Mouse (Mus musculus): ENCODE data around the gene Scpep1. TPM values are rescaled to one million over a fixed set of nuclear protein-coding genes. Genes with fewer than 3 reads are reported as not detected.

The Scpep1 gene
- polyA plus RNA-seq (2012; rRNA removed; ENCODE audit: low replicate concordance): 21.7 and 39.8 TPM in 2 replicates

GRCm38 (mm10) chr11:88955217-88955969, at the start of gene Scpep1:
TSS of gene Scpep1 (minus strand) at chr11:88955465.

GRCm38 (mm10) chr11:88998974-88999722, 43.9 kb upstream of the Scpep1 start, which contains the start of gene Trim25:
TSS of gene Trim25 (plus strand) at chr11:88999376.

GRCm38 (mm10) chr11:88970202-88970732, 15.0 kb upstream of the Scpep1 start, which contains the start of gene Coil:
TSS of gene Coil (plus strand) at chr11:88970252.

GRCm38 (mm10) chr11:88966881-88967361, 11.7 kb upstream of the Scpep1 start, which contains the start of gene Elobl:
TSS of gene Elobl (minus strand) at chr11:88966931.

Other genes starting within 250 kb of the Scpep1 start
- gene Msi2, start 237.0 kb downstream of the Scpep1 start, polyA plus RNA-seq (2012; rRNA removed; ENCODE audit: low replicate concordance): 20.3 and 21.9 TPM in 2 replicates
- 39.4 and 90.8 TPM in 2 replicates for gene Akap1, start 90.9 kb downstream of the Scpep1 start, polyA plus RNA-seq (2012; rRNA removed; ENCODE audit: low replicate concordance)
- 0.19 and 1.3 TPM in 2 replicates for gene Elobl, start 11.5 kb upstream of the Scpep1 start, polyA plus RNA-seq (2012; rRNA removed; ENCODE audit: low replicate concordance)
- gene Coil, start 14.8 kb upstream of the Scpep1 start, polyA plus RNA-seq (2012; rRNA removed; ENCODE audit: low replicate concordance): 5.4 and 6.4 TPM in 2 replicates
- gene Trim25, start 43.9 kb upstream of the Scpep1 start, polyA plus RNA-seq (2012; rRNA removed; ENCODE audit: low replicate concordance): 29.0 and 72.4 TPM in 2 replicates
- 6.7 and 9.8 TPM in 2 replicates for gene Dgke, start 111.4 kb upstream of the Scpep1 start, polyA plus RNA-seq (2012; rRNA removed; ENCODE audit: low replicate concordance)
- gene Gm525, start 118.4 kb upstream of the Scpep1 start, polyA plus RNA-seq (2012; rRNA removed; ENCODE audit: low replicate concordance): 1.6 and 2.9 TPM in 2 replicates

All from mammary gland, adult 2 months (tissue).